ENCODE assay signal across 7 mouse cellular contexts in the genomic region with DNA sequence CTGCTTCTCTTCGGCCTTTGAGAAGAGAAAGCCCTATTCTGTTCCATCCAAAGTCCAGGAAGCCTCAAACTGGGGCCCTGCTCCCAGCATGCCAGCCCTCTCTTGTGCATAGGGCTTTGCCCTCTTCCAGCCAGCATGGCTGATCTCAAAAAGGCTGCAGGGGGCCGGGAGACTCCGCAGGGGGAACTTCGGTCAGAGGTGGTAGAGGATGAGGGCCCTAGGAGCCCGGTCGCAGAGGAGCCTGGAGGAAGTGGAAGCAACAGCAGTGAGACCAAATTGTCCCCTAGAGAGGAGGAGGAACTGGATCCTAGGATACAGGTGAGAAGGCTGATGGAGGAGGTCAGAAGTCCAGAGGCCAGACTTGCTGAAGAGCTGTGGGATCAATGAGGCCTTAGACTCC. TPM values are rescaled to one million over a fixed set of nuclear protein-coding genes. Genes with fewer than 3 reads are reported as not detected.
DNase-seq lines count a peak whose midpoint lies in the region; ATAC-seq and TF ChIP-seq lines count a peak whose summit lies in the region.

No protein-coding gene starts in this region.

- no peaks in the 10 kb centered on the region for H3K9me3 ChIP-seq in lung, embryonic 16.5 days (ENCODE audit: control insufficient read depth, low read length)
- H3K9me3 ChIP-seq in forebrain, embryonic 11.5 days (ENCODE audit: control insufficient read depth, low read length): no peaks in the 10 kb centered on the region
- no peaks in the 10 kb centered on the region for H3K9me3 ChIP-seq in limb, embryonic 10.5 days (replicated peaks)

- H3K27me3 ChIP-seq in lung, embryonic 16.5 days (ENCODE audit: control insufficient read depth, insufficient read depth, low read depth, low read length): no peaks in the 10 kb centered on the region
- H3K27me3 ChIP-seq in forebrain, embryonic 11.5 days (ENCODE audit: control insufficient read depth, insufficient read depth, low read length): no peaks in the 10 kb centered on the region
- no peaks in the 10 kb centered on the region for H3K27me3 ChIP-seq in limb, embryonic 10.5 days (ENCODE audit: low read depth, poor library complexity, severe bottlenecking)

- no peak for TF ChIP-seq POLR2A in olfactory bulb, adult 2 months (IDR thresholded peaks at IDR 0.05; ENCODE audit: insufficient read depth, low read depth, low read length)

- H3K36me3 ChIP-seq in lung, embryonic 16.5 days (ENCODE audit: control insufficient read depth, insufficient read depth, low read length): peaks cover 12% of the 10 kb centered on the region
- H3K36me3 ChIP-seq in forebrain, embryonic 11.5 days (ENCODE audit: control insufficient read depth, insufficient read depth, low read length): no peaks in the 10 kb centered on the region; the same call in 1 of the 2 replicates
- peaks cover 55% of the 10 kb centered on the region for H3K36me3 ChIP-seq in limb, embryonic 10.5 days

- no peak overlapping the region for H3K27ac ChIP-seq in lung, embryonic 16.5 days (ENCODE audit: low read length)
- no peak overlapping the region for H3K27ac ChIP-seq in forebrain, embryonic 11.5 days (ENCODE audit: low read depth, low read length)
- no peak overlapping the region; the same call in 1 of the 2 replicates for H3K27ac ChIP-seq in limb, embryonic 10.5 days
- H3K27ac ChIP-seq in olfactory bulb, adult 2 months (ENCODE audit: insufficient read depth, low read depth, low read length): no peak overlapping the region

- DNase-seq in lung, postnatal 36 days: no peak
- peak; percentile 42 for DNase-seq in forebrain, embryonic 11.5 days (ENCODE audit: low spot score)
- DNase-seq in limb, embryonic 10.5 days (ENCODE audit: low spot score): no peak
- DNase-seq in layer of hippocampus, adult 18-20 months (ENCODE audit: low spot score in 2 of 2): no peak
- DNase-seq in adrenal gland, adult 18-20 months (ENCODE audit: low spot score in 2 of 2): no peak

- TF ChIP-seq CTCF in olfactory bulb, adult 2 months (IDR thresholded peaks at IDR 0.05; ENCODE audit: insufficient read depth, low read depth, low read length): no peak

- H3K4me3 ChIP-seq in lung, embryonic 16.5 days (ENCODE audit: low read length): peak overlapping the region; percentile 90
- peak overlapping the region; percentile 87 for H3K4me3 ChIP-seq in forebrain, embryonic 11.5 days (ENCODE audit: low read depth, low read length)
- H3K4me3 ChIP-seq in limb, embryonic 10.5 days: peak overlapping the region; percentile 93
- H3K4me3 ChIP-seq in olfactory bulb, adult 2 months (ENCODE audit: insufficient read depth, low read depth, low read length): peak overlapping the region; percentile 99

- H3K9ac ChIP-seq in lung, embryonic 16.5 days (ENCODE audit: low read length): peak overlapping the region; percentile 90
- H3K9ac ChIP-seq in forebrain, embryonic 11.5 days (ENCODE audit: low read length): no peak overlapping the region; the same call in 1 of the 2 replicates

- peak overlapping the region; percentile 94 for H3K4me2 ChIP-seq in lung, embryonic 16.5 days (ENCODE audit: low read depth, low read length)
- H3K4me2 ChIP-seq in forebrain, embryonic 11.5 days (ENCODE audit: low read depth, low read length, severe bottlenecking): peak overlapping the region; percentile 87

- no peak for ATAC-seq in lung, embryonic 16.5 days (ENCODE audit: low read depth)
- no peak for ATAC-seq in forebrain, embryonic 11.5 days (replicated peaks; ENCODE audit: low FRiP score)

- 77% methylated on average over 6 of the region's 6 CpGs for WGBS in lung, embryonic 16.5 days
- WGBS in forebrain, embryonic 11.5 days: 90% methylated on average over 6 of the region's 6 CpGs
- 89% methylated on average over 6 of the region's 6 CpGs for WGBS in limb, embryonic 10.5 days
- 80% methylated on average over 6 of the region's 6 CpGs for WGBS in olfactory bulb, adult 2 months

- H3K4me1 ChIP-seq in lung, embryonic 16.5 days (replicated peaks; ENCODE audit: control insufficient read depth, insufficient read depth, low read length): peaks cover 17% of the 10 kb centered on the region
- H3K4me1 ChIP-seq in forebrain, embryonic 11.5 days (replicated peaks; ENCODE audit: control insufficient read depth, insufficient read depth, low read length): peaks cover 11% of the 10 kb centered on the region; the same call in 1 of the 2 replicates
- H3K4me1 ChIP-seq in limb, embryonic 10.5 days: peaks cover 16% of the 10 kb centered on the region
- H3K4me1 ChIP-seq in olfactory bulb, adult 2 months (ENCODE audit: control insufficient read depth, insufficient read depth, low read length): peaks cover 17% of the 10 kb centered on the region

RNA-seq across cellular contexts. Expression of a gene that starts 1.0 kb away (rescaled TPM):
- 35.1 and 36.9 TPM in 2 replicates for polyA plus RNA-seq in lung, embryonic 16.5 days (2015; fragmentation: Nextera tagmentation; extraction: Ambion mirVana)
- 36.7 and 41.0 TPM in 2 replicates for polyA plus RNA-seq in forebrain, embryonic 11.5 days (2014; fragmentation: Nextera tagmentation; extraction: Ambion mirVana)
- 35.2 and 37.7 TPM in 2 replicates for polyA plus RNA-seq in limb, embryonic 10.5 days (2016; fragmentation: Nextera tagmentation; extraction: Ambion mirVana)
- not detected in 2 replicates for polyA plus RNA-seq in olfactory bulb, adult 2 months (2012; ENCODE audit: insufficient read depth, insufficient read length, low replicate concordance, missing spikeins)
- total RNA-seq in layer of hippocampus, adult 18-20 months (2021): 10 to 100 TPM; 48.9 to 55.4 TPM
- total RNA-seq in adrenal gland, adult 18-20 months (2021): 10 to 100 TPM; 38.5 to 39.3 TPM

RNA-seq across cellular contexts. Expression of a gene that starts 1.4 kb away (rescaled TPM):
- 35.4 and 37.6 TPM in 2 replicates for polyA plus RNA-seq in lung, embryonic 16.5 days (2015; fragmentation: Nextera tagmentation; extraction: Ambion mirVana)
- polyA plus RNA-seq in forebrain, embryonic 11.5 days (2014; fragmentation: Nextera tagmentation; extraction: Ambion mirVana): 30.6 and 33.2 TPM in 2 replicates
- polyA plus RNA-seq in limb, embryonic 10.5 days (2016; fragmentation: Nextera tagmentation; extraction: Ambion mirVana): 22.1 and 25.7 TPM in 2 replicates
- polyA plus RNA-seq in olfactory bulb, adult 2 months (2012; ENCODE audit: insufficient read depth, insufficient read length, low replicate concordance, missing spikeins): not detected in 2 replicates
- total RNA-seq in layer of hippocampus, adult 18-20 months (2021): 10 to 100 TPM; 43.4 to 43.5 TPM
- 10 to 100 TPM; 48.7 to 58.7 TPM for total RNA-seq in adrenal gland, adult 18-20 months (2021)

RNA-seq across cellular contexts. Expression of a gene that starts 24.7 kb away (rescaled TPM):
- polyA plus RNA-seq in lung, embryonic 16.5 days (2015; fragmentation: Nextera tagmentation; extraction: Ambion mirVana): 23.0 and 24.4 TPM in 2 replicates
- polyA plus RNA-seq in forebrain, embryonic 11.5 days (2014; fragmentation: Nextera tagmentation; extraction: Ambion mirVana): 17.4 and 20.0 TPM in 2 replicates
- 24.0 and 26.7 TPM in 2 replicates for polyA plus RNA-seq in limb, embryonic 10.5 days (2016; fragmentation: Nextera tagmentation; extraction: Ambion mirVana)
- not detected in 2 replicates for polyA plus RNA-seq in olfactory bulb, adult 2 months (2012; ENCODE audit: insufficient read depth, insufficient read length, low replicate concordance, missing spikeins)
- 10 to 100 TPM; 24.4 to 25.9 TPM for total RNA-seq in layer of hippocampus, adult 18-20 months (2021)
- total RNA-seq in adrenal gland, adult 18-20 months (2021): 10 to 100 TPM; 10.5 to 11.9 TPM

RNA-seq across cellular contexts. Expression of a gene that starts 47.3 kb away (rescaled TPM):
- 0.33 TPM in 1 of 2 replicates, not detected in the other for polyA plus RNA-seq in lung, embryonic 16.5 days (2015; fragmentation: Nextera tagmentation; extraction: Ambion mirVana)
- polyA plus RNA-seq in forebrain, embryonic 11.5 days (2014; fragmentation: Nextera tagmentation; extraction: Ambion mirVana): not detected in 2 replicates
- not detected in 2 replicates for polyA plus RNA-seq in limb, embryonic 10.5 days (2016; fragmentation: Nextera tagmentation; extraction: Ambion mirVana)
- not detected in 2 replicates for polyA plus RNA-seq in olfactory bulb, adult 2 months (2012; ENCODE audit: insufficient read depth, insufficient read length, low replicate concordance, missing spikeins)
- not detected for total RNA-seq in layer of hippocampus, adult 18-20 months (2021)
- not detected for total RNA-seq in adrenal gland, adult 18-20 months (2021)

RNA-seq across cellular contexts. Expression of a gene that starts 56.9 kb away (rescaled TPM):
- 0.10 TPM in 1 of 2 replicates, not detected in the other for polyA plus RNA-seq in lung, embryonic 16.5 days (2015; fragmentation: Nextera tagmentation; extraction: Ambion mirVana)
- polyA plus RNA-seq in forebrain, embryonic 11.5 days (2014; fragmentation: Nextera tagmentation; extraction: Ambion mirVana): 0.08 TPM in 1 of 2 replicates, not detected in the other
- not detected in 2 replicates for polyA plus RNA-seq in limb, embryonic 10.5 days (2016; fragmentation: Nextera tagmentation; extraction: Ambion mirVana)
- polyA plus RNA-seq in olfactory bulb, adult 2 months (2012; ENCODE audit: insufficient read depth, insufficient read length, low replicate concordance, missing spikeins): not detected in 2 replicates
- not detected for total RNA-seq in layer of hippocampus, adult 18-20 months (2021)
- not detected for total RNA-seq in adrenal gland, adult 18-20 months (2021)

Comparison
In these comparisons a context has a peak if more than half of its experiments do, and no peak if none do; other contexts are left out.
1. RNA of a gene that starts 1.0 kb away (polyA plus RNA-seq): 35.2 to 37.7 TPM in limb, embryonic 10.5 days, 36.7 to 41.0 TPM in forebrain, embryonic 11.5 days and 35.1 to 36.9 TPM in lung, embryonic 16.5 days; not detected in olfactory bulb, adult 2 months; every median in the first group is over 10 times any median in the second.
2. Peak in every context shown above with its lines, with median percentiles within 50 percentile points of each other: H3K4me3 ChIP-seq.